Mouse (Mus musculus): ENCODE results near the gene Nup88. TPM values are rescaled to one million over a fixed set of nuclear protein-coding genes. Genes with fewer than 3 reads are reported as not detected.

Gene Nup88
- total RNA-seq (2023; ENCODE audit: inconsistent age): 88.2 to 95.2 TPM (median 89.6 TPM) in 4 replicates

GRCm38 (mm10) chr11:70969821-70970559, at the start of gene Nup88, which contains the start of gene Rpain:
Nup88 (minus strand) TSS chr11:70969973.
Rpain (plus strand) TSS chr11:70970213.

GRCm38 (mm10) chr11:71004316-71004773, 34.6 kb upstream of the Nup88 start, which contains the start of gene Dhx33:
Dhx33 (minus strand) TSS chr11:71004437.

DNA sequence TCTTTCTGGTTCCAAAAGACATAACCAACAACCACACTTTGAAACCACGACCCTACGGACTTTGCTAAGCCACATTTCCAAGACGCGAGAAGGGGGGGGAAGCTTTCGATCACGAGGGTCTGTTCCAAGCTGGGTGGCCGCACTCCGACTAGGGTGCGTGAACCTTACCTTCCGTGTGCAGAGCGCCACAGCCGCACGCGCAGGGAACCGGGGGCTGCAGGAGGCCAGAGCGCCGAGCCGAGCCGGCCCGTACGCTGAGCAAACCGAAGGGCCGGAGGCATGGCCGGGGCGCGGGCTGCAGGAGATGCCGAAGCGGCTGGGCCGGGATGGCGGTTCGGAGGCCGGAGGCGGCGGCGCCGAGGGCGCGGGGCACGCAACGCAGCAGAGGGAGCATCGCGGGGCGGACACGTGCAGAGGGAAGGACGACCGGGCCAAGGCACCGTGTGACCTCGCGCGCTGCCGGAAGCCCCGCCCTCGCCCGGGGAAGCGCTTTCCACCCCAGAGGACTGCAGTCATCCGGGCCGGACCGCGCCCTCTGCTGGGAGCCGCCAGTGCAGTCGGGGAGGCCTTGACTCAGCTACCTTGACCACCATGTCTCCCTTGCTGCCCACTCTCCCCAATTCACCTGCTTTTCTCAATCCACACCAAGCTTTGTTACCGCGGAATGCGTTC, 12.9 kb upstream of the Nup88 start, which contains the start of gene C1qbp:
C1qbp (minus strand) TSS at position 470 of the 672 bp plus-strand sequence.

Other genes starting within 250 kb of the Nup88 start
- gene Zfp3, start 205.8 kb downstream of the Nup88 start, total RNA-seq (2023; ENCODE audit: inconsistent age): 2.1 to 2.6 TPM (median 2.4 TPM) in 4 replicates
- 20.5 to 28.8 TPM (median 24.4 TPM) in 4 replicates for gene Scimp, start 157.4 kb downstream of the Nup88 start, total RNA-seq (2023; ENCODE audit: inconsistent age)
- 52.7 to 57.4 TPM (median 54.9 TPM) in 4 replicates for gene Rabep1, start 125.2 kb downstream of the Nup88 start, total RNA-seq (2023; ENCODE audit: inconsistent age)
- 44.7 to 65.4 TPM (median 52.4 TPM) in 4 replicates for gene Rpain, start 240 bp upstream of the Nup88 start, total RNA-seq (2023; ENCODE audit: inconsistent age)
- gene C1qbp, start 13.1 kb upstream of the Nup88 start, total RNA-seq (2023; ENCODE audit: inconsistent age): 80.8 to 99.7 TPM (median 85.1 TPM) in 4 replicates
- gene Dhx33, start 34.5 kb upstream of the Nup88 start, total RNA-seq (2023; ENCODE audit: inconsistent age): 28.5 to 37.2 TPM (median 30.3 TPM) in 4 replicates
- 9.0 to 15.2 TPM (median 11.5 TPM) in 4 replicates for gene Mis12, start 49.6 kb upstream of the Nup88 start, total RNA-seq (2023; ENCODE audit: inconsistent age)
- gene Derl2, start 49.9 kb upstream of the Nup88 start, total RNA-seq (2023; ENCODE audit: inconsistent age): 25.9 to 33.2 TPM (median 29.9 TPM) in 4 replicates
- not detected in 4 replicates for gene 6330403K07Rik, start 63.5 kb upstream of the Nup88 start, total RNA-seq (2023; ENCODE audit: inconsistent age)
- 1.9 to 2.7 TPM (median 2.1 TPM) in 4 replicates for gene Nlrp1a, start 174.7 kb upstream of the Nup88 start, total RNA-seq (2023; ENCODE audit: inconsistent age)

Measured in B cell, adult (primary cell).